Mouse (Mus musculus) heart, embryonic 16.5 days (tissue): ENCODE measurements around the gene Vrk3. TPM values are rescaled to one million over a fixed set of nuclear protein-coding genes. Genes with fewer than 3 reads are reported as not detected.

Source experiments
- ATAC-seq: fragments of 200-750 bp; cut with Nextera tagmentation; replicated peaks from 2 replicates; pipeline ENCODE4 v1.8.0; 2017; ENCODE audit warnings: moderate number of reproducible peaks; ENCODE audit not compliant: insufficient read depth, low FRiP score; ENCODE audit errors: extremely low read depth
- H3K27ac ChIP-seq: fragments of 300-500 bp; sonication (generic); 2 replicates; pipeline ENCODE4 v1.5.1; 2014; ENCODE audit warnings: mild to moderate bottlenecking, low read length, control low read depth, moderate library complexity
- H3K27me3 ChIP-seq: fragments of 300-500 bp; sonication (generic); 2 replicates; pipeline ENCODE4 v1.6.1; 2014; ENCODE audit warnings: low read length, mixed read lengths; ENCODE audit not compliant: control insufficient read depth, insufficient read depth
- H3K36me3 ChIP-seq: fragments of 300-500 bp; sonication (generic); 2 replicates; pipeline ENCODE4 v1.6.1; 2014; ENCODE audit not compliant: control insufficient read depth, insufficient read depth
- H3K4me1 ChIP-seq: fragments of 300-500 bp; sonication (generic); 2 replicates; pipeline ENCODE4 v1.6.1; 2014; ENCODE audit warnings: low read length, mixed read lengths; ENCODE audit not compliant: control insufficient read depth, insufficient read depth
- H3K4me2 ChIP-seq: fragments of 300-500 bp; sonication (generic); 2 replicates; pipeline ENCODE4 v1.6.1; 2014; ENCODE audit warnings: low read depth, mild to moderate bottlenecking, control low read depth, low read length
- H3K4me3 ChIP-seq: fragments of 300-500 bp; sonication (generic); 2 replicates; pipeline ENCODE4 v1.5.1; 2014; ENCODE audit warnings: mild to moderate bottlenecking, control low read depth, low read length
- H3K9ac ChIP-seq: fragments of 300-500 bp; sonication (generic); 2 replicates; pipeline ENCODE4 v1.6.1; 2014; ENCODE audit warnings: low read length, control low read depth
- H3K9me3 ChIP-seq: fragments of 300-500 bp; sonication (generic); replicated peaks from 2 replicates; pipeline ENCODE4 v1.6.1; 2016; ENCODE audit warnings: low read length; ENCODE audit not compliant: control insufficient read depth
- WGBS: fragments of 180-500 bp; shearing (Covaris S2); extraction: QIAGEN DNeasy Blood & Tissue Kit; methylation state at CpG from one replicate; pipeline ENCODE4 v1.1.7; 2014; 5-methylcytosine and 5-hydroxymethylcytosine counted together
- polyA plus RNA-seq: library from polyadenylated mRNA; unstranded; fragments of >200 nt; fragmentation: Nextera tagmentation; extraction: Ambion mirVana; gene quantifications from 2 replicates; pipeline ENCODE4 v1.2.1, GENCODE M21; 2015

The Vrk3 gene
- polyA plus RNA-seq, 1 experiment from 2014 or later, result 36.5 TPM

DNA sequence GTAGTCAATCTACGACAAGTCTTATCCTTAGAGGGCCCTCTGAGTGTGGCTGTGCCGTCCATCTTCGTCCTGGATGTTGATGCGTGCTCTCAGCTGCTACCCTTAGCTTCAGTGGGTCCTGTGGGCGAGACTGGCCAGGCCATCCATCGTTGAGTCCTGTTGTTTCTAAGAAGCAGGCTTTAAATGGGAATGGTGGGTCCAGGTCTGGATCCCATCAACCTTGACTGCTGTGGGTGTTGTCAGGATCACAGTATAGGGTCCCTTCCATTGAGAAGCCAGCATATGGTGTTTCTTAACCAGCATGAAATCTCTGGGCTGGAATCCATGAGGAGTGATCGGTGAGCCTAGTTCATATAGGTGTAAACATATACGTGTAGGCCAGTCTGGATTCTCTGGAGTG is 31.9 kb downstream of the Vrk3 start:
- H3K27me3 ChIP-seq, result no peaks in the 10 kb centered on the region
- peaks cover 15% of the 10 kb centered on the region for H3K36me3 ChIP-seq
- no peaks in the 10 kb centered on the region for H3K4me1 ChIP-seq
- ATAC-seq, result no peak
- no peak overlapping the region for H3K27ac ChIP-seq
- no peak overlapping the region for H3K9ac ChIP-seq
- H3K4me3 ChIP-seq, result no peak overlapping the region
- 77% methylated on average over 8 of the region's 8 CpGs for WGBS
- no peak overlapping the region for H3K4me2 ChIP-seq
- no peaks in the 10 kb centered on the region for H3K9me3 ChIP-seq

DNA sequence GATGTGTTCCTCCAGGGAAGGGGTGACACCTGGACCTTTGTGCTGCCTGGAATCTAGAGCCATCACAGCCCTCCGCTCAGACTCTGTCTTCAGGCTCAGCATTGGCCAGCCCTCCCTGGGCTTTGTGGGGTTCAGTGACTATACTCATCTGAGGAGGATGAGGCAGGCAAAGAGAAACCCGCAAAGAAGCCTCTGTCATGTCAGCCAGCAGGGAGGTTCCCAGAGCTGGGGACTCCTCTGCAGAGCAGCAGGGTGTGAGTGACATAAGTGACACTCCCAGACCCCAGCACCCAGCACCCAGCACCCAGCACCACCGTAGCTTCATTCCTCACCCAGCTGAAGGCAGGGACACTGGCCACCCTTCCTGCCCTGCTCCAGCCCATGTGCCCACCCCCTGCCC is 41.3 kb downstream of the Vrk3 start:
- peaks cover 6% of the 10 kb centered on the region; the same call in 1 of the 2 replicates for H3K9me3 ChIP-seq
- no peaks in the 10 kb centered on the region for H3K36me3 ChIP-seq
- no peak overlapping the region for H3K9ac ChIP-seq
- H3K4me3 ChIP-seq, result no peak overlapping the region
- no peaks in the 10 kb centered on the region for H3K4me1 ChIP-seq
- 60% methylated on average over 3 of the region's 3 CpGs for WGBS
- no peak for ATAC-seq
- no peak overlapping the region for H3K27ac ChIP-seq
- no peak overlapping the region for H3K4me2 ChIP-seq
- H3K27me3 ChIP-seq, result no peaks in the 10 kb centered on the region

DNA sequence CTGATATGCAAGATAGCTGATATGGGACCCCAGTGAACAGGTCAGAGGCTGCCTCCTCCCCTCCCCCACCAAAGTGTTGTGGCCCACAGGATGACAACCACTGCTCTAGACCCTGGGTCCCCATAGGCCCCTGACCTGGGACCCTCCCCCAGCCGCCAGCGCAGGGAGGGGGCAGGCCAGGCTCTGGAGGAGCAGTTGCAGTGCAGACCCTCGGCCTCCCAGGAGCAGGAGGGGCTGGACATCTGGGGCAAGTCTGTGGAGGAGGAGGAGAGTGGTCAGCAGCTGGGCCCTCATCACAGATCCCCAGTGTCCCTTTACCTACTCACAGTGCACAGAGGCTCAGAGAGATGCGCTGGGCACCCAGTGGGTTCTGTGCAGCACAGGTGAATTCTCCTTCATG is 41.9 kb downstream of the Vrk3 start:
- ATAC-seq, result no peak
- WGBS, result 67% methylated on average over 4 of the region's 4 CpGs

DNA sequence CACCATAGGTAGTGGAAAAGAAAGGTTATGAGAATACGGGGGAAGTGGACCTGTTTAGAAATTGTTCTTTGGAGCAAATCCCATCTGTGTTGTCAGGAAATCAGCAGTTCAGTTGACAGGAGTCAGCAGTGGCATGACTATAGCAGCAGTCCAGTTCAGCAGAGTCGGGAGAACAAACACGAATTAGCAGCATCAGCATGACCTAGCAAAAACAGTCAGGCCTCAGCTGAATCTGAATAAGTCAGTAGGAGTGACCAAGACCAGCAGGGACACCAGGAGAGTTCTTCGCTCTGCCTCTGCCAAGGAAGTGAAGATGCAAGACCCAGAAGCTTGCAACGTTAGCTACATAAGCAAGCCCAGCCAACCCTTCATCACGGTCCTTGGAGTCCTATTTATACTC is 44.6 kb downstream of the Vrk3 start:
- 76% methylated on average over 6 of the region's 6 CpGs for WGBS
- Histone ChIP-seq H3K4me2 (no peak overlapping the region), H3K36me3 (no peaks in the 10 kb centered on the region), H3K27me3 (no peaks in the 10 kb centered on the region), H3K27ac (no peak overlapping the region), H3K9me3 (peaks cover 14% of the 10 kb centered on the region), H3K4me3 (no peak overlapping the region), H3K9ac (no peak overlapping the region), H3K4me1 (no peaks in the 10 kb centered on the region)
- ATAC-seq, result no peak

More for the DNA sequence above, 41.9 kb downstream of the Vrk3 start:
- Histone ChIP-seq H3K4me3 (no peak overlapping the region), H3K9ac (no peak overlapping the region), H3K27me3 (no peaks in the 10 kb centered on the region), H3K27ac (no peak overlapping the region), H3K4me1 (no peaks in the 10 kb centered on the region), H3K9me3 (peaks cover 8% of the 10 kb centered on the region; the same call in 1 of the 2 replicates), H3K4me2 (no peak overlapping the region), H3K36me3 (no peaks in the 10 kb centered on the region)

DNA sequence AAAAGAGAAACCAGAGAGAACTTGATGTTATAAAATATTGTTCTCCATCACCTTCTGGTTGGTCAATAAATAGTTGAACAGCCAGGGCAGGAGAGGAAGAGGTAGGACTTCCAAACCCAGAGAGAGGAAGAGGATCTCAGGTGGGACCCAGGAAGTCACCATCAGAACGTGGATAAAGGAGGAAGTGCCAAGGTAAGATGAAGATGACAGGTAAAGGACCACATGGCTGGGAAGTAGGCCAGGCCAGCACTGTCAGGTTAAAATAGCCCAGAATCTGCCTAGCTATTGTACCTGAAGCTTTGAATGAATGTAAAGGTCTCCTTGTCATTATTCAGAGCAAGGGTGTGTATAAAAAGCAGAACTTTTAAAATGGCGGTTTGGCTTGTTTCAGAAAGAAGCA is 60.7 kb downstream of the Vrk3 start:
- no peak overlapping the region for H3K4me2 ChIP-seq
- no peak overlapping the region for H3K9ac ChIP-seq
- no peak overlapping the region for H3K4me3 ChIP-seq
- peaks cover 6% of the 10 kb centered on the region for H3K36me3 ChIP-seq
- no peak for ATAC-seq
- no peak overlapping the region for H3K27ac ChIP-seq
- WGBS, result 82% methylated on average over 2 of the region's 2 CpGs
- no peaks in the 10 kb centered on the region for H3K4me1 ChIP-seq
- no peaks in the 10 kb centered on the region for H3K27me3 ChIP-seq
- H3K9me3 ChIP-seq, result no peaks in the 10 kb centered on the region

DNA sequence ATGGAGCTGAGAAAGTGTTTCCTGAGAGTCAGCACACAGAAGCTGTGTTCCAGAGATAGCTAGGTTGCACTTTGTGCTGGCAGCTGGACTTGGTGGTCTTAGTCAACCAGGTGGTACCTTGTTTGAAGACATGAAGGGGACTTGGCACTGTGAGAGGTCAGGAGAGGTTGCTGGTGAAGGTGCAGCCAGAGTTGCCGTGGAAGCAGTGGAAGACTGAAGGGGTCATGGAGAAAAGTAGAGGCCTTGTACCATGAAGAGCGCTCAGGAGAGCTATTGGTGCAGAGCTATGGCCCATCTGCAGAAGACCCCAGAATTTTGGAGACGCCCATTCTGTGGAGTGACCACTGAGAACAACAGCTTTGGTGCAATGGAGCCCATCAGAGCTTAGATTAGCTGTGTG is 61.3 kb downstream of the Vrk3 start:
- no peak overlapping the region for H3K27ac ChIP-seq
- no peaks in the 10 kb centered on the region for H3K27me3 ChIP-seq
- no peak overlapping the region for H3K9ac ChIP-seq
- no peak for ATAC-seq
- no peak overlapping the region for H3K4me3 ChIP-seq
- no peaks in the 10 kb centered on the region for H3K4me1 ChIP-seq
- H3K4me2 ChIP-seq, result no peak overlapping the region
- peaks cover 9% of the 10 kb centered on the region for H3K36me3 ChIP-seq
- no peaks in the 10 kb centered on the region for H3K9me3 ChIP-seq
- WGBS, result 85% methylated on average over 3 of the region's 3 CpGs

DNA sequence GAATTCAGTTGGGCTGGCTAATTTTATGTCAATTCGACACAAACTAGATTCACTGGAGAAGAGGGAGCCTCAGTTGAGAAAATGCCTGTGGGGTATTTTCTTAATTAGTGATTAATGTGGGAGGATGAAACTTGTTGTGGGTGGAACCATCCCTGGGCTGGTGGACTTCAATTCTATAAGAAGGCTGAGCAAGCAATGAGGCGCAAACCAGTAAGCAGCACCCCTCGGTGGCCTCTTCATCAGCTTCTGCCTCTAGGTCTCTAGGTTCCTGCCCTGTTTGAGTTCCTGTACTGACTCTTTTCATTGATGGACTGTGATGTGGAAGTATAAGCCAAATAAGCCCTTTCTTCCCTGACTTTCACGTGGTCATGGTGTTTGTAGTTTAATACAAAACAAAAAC is 62.2 kb downstream of the Vrk3 start:
- WGBS, result 81% methylated on average over 4 of the region's 4 CpGs
- Histone ChIP-seq H3K4me2 (no peak overlapping the region), H3K4me1 (peaks cover 5% of the 10 kb centered on the region; the same call in 1 of the 2 replicates), H3K9ac (no peak overlapping the region), H3K4me3 (no peak overlapping the region), H3K27ac (no peak overlapping the region), H3K9me3 (no peaks in the 10 kb centered on the region), H3K36me3 (peaks cover 9% of the 10 kb centered on the region), H3K27me3 (no peaks in the 10 kb centered on the region)
- no peak for ATAC-seq

DNA sequence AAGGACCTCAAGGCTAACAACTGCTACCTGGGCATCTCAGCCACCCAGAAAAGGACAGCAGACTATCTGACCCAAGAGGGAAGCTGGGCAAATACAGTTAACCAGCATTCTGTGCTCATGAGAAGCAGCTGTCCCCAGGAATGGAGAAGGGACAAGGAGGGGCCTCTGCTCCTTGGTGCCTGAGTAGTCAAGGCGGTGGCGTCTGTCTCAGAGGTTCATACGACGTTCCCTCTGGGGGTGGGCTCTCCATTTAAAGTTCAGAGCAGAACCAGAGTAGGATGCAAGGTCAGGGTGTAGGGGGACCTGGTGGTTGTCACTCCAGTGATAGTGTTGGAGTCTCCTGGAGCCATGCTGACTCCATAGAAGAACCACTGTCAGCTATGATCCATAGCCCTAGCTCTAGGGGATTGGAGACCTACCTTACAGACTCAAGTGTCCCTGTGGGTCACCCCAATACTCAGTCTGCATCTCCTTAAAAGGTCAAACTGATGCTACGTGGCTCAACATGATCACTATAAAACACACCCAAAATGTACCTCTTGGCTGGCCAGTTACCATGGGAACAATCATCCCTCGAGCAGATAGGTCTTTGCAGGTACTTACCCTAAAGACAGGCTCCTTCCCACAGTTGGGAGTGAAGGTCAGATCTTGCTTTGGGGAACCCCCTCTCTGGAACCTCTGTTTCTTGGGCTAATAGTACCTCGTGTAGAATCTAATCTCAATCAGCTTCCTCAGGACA is 62.8 kb downstream of the Vrk3 start:
- Histone ChIP-seq H3K27me3 (no peaks in the 10 kb centered on the region), H3K4me2 (no peak overlapping the region), H3K9ac (no peak overlapping the region), H3K36me3 (peaks cover 9% of the 10 kb centered on the region), H3K4me3 (no peak overlapping the region), H3K4me1 (peaks cover 6% of the 10 kb centered on the region; the same call in 1 of the 2 replicates), H3K27ac (no peak overlapping the region), H3K9me3 (no peaks in the 10 kb centered on the region)
- no peak for ATAC-seq
- 80% methylated on average over 7 of the region's 7 CpGs for WGBS

DNA sequence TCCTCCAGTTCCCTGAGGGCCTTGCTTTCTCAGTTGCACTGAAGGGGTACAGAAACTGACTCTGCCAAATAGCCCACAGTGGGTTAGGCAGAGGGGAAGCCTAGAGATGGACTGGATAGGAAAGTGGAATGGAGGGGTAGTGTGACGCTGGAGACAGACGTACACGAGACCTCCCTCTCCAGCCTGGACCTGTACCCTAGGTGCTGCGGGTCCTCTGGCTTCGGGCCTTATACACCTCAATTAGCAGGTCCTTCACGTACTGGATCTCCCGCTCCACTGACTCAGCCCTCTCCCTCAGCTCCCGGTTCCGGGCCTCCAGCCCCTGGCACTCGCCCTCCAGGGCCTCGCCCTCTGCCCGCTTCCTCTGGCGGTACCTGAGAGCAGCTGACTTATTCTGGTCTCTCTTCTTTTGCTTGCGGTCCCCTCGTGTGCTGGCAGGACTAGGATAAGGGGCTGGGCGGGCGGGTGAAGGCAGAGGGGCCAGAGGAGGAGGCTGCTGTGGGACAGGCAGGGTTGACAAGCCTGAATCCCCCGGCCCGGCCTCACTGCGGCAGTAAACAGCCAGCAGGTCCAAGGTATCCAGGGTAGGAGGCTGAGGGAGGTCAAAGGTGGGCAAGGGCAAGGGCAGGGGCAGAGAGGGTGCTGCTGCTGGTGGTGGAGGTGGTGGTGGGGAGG is 64.6 kb downstream of the Vrk3 start:
- ATAC-seq, result no peak
- Histone ChIP-seq H3K27ac (no peak overlapping the region), H3K9ac (no peak overlapping the region), H3K4me3 (no peak overlapping the region), H3K9me3 (no peaks in the 10 kb centered on the region), H3K4me1 (peaks cover 12% of the 10 kb centered on the region), H3K36me3 (peaks cover 9% of the 10 kb centered on the region), H3K4me2 (no peak overlapping the region), H3K27me3 (no peaks in the 10 kb centered on the region)
- 90% methylated on average over 20 of the region's 20 CpGs for WGBS
